Mouse (Mus musculus) heart, embryonic 15.5 days (tissue): ENCODE results near the gene Vpreb3. TPM values are rescaled to one million over a fixed set of nuclear protein-coding genes. Genes with fewer than 3 reads are reported as not detected.
"Not testable (repeated sequence)": the region's sequence is repeated elsewhere in the genome, so short reads cannot be mapped to it uniquely, and the experiment has no call there.

Experiments
- ATAC-seq: fragments of 200-750 bp; cut with Nextera tagmentation; replicated peaks from 2 replicates; pipeline ENCODE4 v1.8.0; 2017; ENCODE audit warnings: low read depth, moderate TSS enrichment; ENCODE audit not compliant: insufficient number of reproducible peaks, insufficient read depth, low FRiP score
- H3K27ac ChIP-seq: fragments of 300-500 bp; sonication (generic); 2 replicates; pipeline ENCODE4 v1.5.1; 2015; ENCODE audit warnings: mild to moderate bottlenecking, inconsistent platforms
- H3K27me3 ChIP-seq: fragments of 300-500 bp; sonication (generic); 2 replicates; pipeline ENCODE4 v1.6.1; 2015; ENCODE audit warnings: inconsistent platforms
- H3K36me3 ChIP-seq: fragments of 300-500 bp; sonication (generic); 2 replicates; pipeline ENCODE4 v1.6.1; 2015; ENCODE audit warnings: mild to moderate bottlenecking, inconsistent platforms
- H3K4me1 ChIP-seq: fragments of 300-500 bp; sonication (generic); replicated peaks from 2 replicates; pipeline ENCODE4 v1.6.1; 2015; ENCODE audit warnings: inconsistent platforms
- H3K4me2 ChIP-seq: fragments of 300-500 bp; sonication (generic); 2 replicates; pipeline ENCODE4 v1.6.1; 2015; ENCODE audit warnings: inconsistent platforms, mild to moderate bottlenecking, moderate library complexity
- H3K4me3 ChIP-seq: fragments of 300-500 bp; sonication (generic); 2 replicates; pipeline ENCODE4 v1.5.1; 2015; ENCODE audit warnings: mild to moderate bottlenecking, inconsistent platforms
- H3K9ac ChIP-seq: fragments of 300-500 bp; sonication (generic); 2 replicates; pipeline ENCODE4 v1.6.1; 2015; ENCODE audit warnings: mild to moderate bottlenecking, inconsistent platforms
- H3K9me3 ChIP-seq: fragments of 300-500 bp; sonication (generic); replicated peaks from 2 replicates; pipeline ENCODE4 v1.6.1; 2016; ENCODE audit warnings: inconsistent platforms
- WGBS: fragments of 180-500 bp; shearing (Covaris S2); methylation state at CpG from one replicate; pipeline ENCODE4 v1.1.7; 2015; ENCODE audit warnings: mixed read lengths; 5-methylcytosine and 5-hydroxymethylcytosine counted together
- polyA plus RNA-seq: library from polyadenylated mRNA; unstranded; fragments of >200 nt; fragmentation: Nextera tagmentation; extraction: Ambion mirVana; gene quantifications from 2 replicates; pipeline ENCODE4 v1.2.1, GENCODE M21; 2015

Vpreb3 gene
- polyA plus RNA-seq, 1 experiment from 2014 or later, result 0.35 TPM

DNA sequence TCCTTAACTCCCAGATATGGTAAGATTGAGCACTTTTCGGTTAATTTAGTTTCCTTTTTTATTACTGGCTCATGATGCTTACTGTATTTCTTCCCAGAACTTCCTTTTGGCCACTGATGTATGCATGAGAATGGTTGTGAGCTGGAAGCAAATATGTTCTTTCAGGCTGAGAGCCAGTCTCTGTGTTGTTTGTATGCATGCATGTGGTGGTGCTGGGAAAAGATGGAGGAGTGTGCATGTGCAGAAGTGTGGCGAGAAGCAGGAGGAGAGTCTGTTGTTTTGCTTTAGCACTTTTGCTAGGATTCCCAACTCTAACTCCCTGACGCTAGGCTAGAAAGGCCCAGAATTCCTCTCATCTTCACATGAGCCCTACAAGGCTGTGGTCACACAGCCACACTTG, 36.6 kb downstream of the Vpreb3 start:
- H3K36me3 ChIP-seq, result no peaks in the 10 kb centered on the region

DNA sequence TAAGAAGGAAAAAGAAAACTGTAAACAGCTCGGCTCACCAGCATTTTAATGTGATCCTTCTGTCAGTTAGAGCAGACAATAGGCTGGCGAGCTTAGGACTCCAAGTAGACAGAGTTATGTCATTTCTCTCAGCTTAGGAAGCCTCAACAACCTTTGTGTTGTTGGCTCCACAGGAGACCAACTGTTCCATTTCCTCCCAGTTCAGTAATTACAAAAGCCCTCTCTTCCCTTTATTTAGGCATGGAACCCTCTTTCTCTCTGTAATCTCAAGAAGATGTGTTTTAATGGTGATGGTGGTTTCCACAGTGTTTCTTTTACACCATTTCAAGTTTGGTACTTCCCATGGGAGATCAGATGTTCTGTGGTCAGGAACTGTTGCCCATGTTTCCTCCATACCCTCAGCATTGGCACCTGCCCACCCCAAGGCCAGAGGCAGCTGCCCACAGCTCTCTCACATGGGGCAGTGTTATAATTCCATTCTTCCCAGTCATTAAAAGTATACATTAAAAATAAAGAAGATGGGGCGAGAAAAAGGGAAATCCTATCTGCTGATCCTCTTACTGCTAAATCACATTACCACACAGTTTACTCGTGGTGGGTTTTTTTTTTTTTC, 47.7 kb downstream of the Vpreb3 start:
- Histone ChIP-seq H3K4me1 (no peaks in the 10 kb centered on the region), H3K9me3 (no peaks in the 10 kb centered on the region), H3K27me3 (no peaks in the 10 kb centered on the region), H3K36me3 (no peaks in the 10 kb centered on the region), H3K4me2 (no peak overlapping the region), H3K27ac (no peak overlapping the region), H3K9ac (no peak overlapping the region), H3K4me3 (no peak overlapping the region)
- 73% methylated on average over 4 of the region's 4 CpGs for WGBS
- no peak for ATAC-seq

More for the DNA sequence above, 36.6 kb downstream of the Vpreb3 start:
- ATAC-seq, result no peak
- Histone ChIP-seq H3K9me3 (no peaks in the 10 kb centered on the region), H3K27me3 (no peaks in the 10 kb centered on the region), H3K4me2 (no peak overlapping the region), H3K4me1 (no peaks in the 10 kb centered on the region), H3K4me3 (no peak overlapping the region), H3K9ac (no peak overlapping the region), H3K27ac (no peak overlapping the region)
- 72% methylated on average over 3 of the region's 3 CpGs for WGBS

DNA sequence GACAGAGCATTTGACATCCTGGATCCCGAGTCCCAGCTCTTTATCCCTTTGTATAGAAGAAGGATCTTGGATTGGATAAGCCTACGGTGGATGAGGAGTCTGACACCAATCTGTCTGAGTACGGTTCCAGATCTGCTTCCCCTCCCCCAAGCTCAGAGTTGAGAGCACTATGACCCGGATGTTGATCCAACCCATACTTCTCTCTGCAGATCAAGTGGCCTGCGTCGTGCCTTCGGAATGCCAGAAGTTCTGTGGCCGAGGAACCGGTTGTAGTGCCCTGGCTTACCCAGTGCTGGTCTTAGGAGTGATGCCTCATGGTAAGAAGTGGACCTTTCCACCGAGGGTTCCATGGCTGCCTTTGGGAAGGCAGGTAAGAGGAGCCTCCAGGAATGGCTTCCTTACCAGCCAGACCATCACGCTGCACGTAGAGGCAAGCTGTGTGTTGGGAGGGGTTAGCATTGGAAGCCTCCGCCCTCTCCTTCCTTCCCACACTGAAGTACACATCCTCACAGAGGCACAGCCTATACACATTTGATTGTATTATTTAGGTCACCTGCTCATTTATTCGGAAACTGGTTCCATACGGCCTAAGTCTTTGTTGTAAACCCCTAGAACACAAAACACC, 50.9 kb downstream of the Vpreb3 start:
- H3K27ac ChIP-seq, result no peak overlapping the region
- no peaks in the 10 kb centered on the region for H3K36me3 ChIP-seq
- no peak overlapping the region for H3K9ac ChIP-seq
- H3K9me3 ChIP-seq, result no peaks in the 10 kb centered on the region
- H3K4me1 ChIP-seq, result no peaks in the 10 kb centered on the region
- no peak for ATAC-seq
- WGBS, result 85% methylated on average over 15 of the region's 15 CpGs
- no peak overlapping the region for H3K4me3 ChIP-seq
- H3K27me3 ChIP-seq, result no peaks in the 10 kb centered on the region
- H3K4me2 ChIP-seq, result no peak overlapping the region

DNA sequence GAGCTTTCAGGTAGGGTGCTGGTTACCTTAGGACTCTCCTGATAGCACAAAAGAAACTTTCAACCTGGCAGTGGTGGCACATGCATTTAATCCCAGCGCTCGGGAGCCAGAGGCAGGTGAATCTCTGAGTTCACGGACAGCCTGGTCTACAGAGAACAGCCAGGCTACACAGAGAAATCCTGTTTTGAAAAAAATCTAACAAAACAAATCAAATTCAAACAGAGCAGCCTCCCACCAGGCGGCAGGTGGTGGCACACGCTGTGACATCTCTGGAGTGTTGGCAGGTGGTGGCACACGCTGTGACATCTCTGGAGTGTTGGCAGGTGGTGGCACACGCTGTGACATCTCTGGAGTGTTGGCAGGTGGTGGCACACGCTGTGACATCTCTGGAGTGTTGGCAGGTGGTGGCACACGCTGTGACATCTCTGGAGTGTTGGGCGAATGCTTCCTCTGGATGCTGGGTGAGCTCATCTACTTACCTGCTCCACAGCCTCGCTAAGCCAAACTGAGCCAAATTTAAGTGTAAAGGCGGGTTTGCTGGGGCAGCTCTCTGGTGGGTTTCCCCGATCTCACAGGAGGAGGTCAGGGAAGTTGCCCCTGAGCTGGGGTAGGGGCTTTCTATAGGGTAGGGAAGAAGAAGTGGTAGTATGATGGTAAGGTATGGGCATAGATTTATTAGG, 51.8 kb downstream of the Vpreb3 start:
- not testable (repeated sequence) for H3K9ac ChIP-seq, H3K27ac ChIP-seq, H3K4me2 ChIP-seq, H3K4me1 ChIP-seq, H3K9me3 ChIP-seq, H3K27me3 ChIP-seq, H3K4me3 ChIP-seq, H3K36me3 ChIP-seq, ATAC-seq
- 72% methylated on average over 13 of the region's 13 CpGs for WGBS

GRCm38 (mm10) chr10:75995463-75995862, 52.6 kb downstream of the Vpreb3 start:
- no peak overlapping the region for H3K4me3 ChIP-seq
- WGBS, result 72% methylated on average over 11 of the region's 11 CpGs
- no peaks in the 10 kb centered on the region for H3K4me1 ChIP-seq
- H3K4me2 ChIP-seq, result no peak overlapping the region
- no peak for ATAC-seq
- H3K27ac ChIP-seq, result no peak overlapping the region
- H3K9ac ChIP-seq, result no peak overlapping the region
- H3K9me3 ChIP-seq, result no peaks in the 10 kb centered on the region
- H3K27me3 ChIP-seq, result no peaks in the 10 kb centered on the region
- H3K36me3 ChIP-seq, result no peaks in the 10 kb centered on the region

- 45% methylated on average over 3 of the region's 3 CpGs for WGBS
- Histone ChIP-seq H3K9me3 (no peaks in the 10 kb centered on the region), H3K4me1 (peaks cover 2% of the 10 kb centered on the region), H3K36me3 (no peaks in the 10 kb centered on the region), H3K9ac (no peak overlapping the region), H3K27me3 (no peaks in the 10 kb centered on the region), H3K4me2 (no peak overlapping the region), H3K4me3 (no peak overlapping the region), H3K27ac (no peak overlapping the region)
- ATAC-seq, result no peak
Measured at GRCm38 (mm10) chr10:75996315-75996714, 53.5 kb downstream of the Vpreb3 start.

Other genes starting within 250 kb of the Vpreb3 start
- 25.2 and 26.7 TPM in 2 replicates for gene Cabin1, start 178.7 kb upstream of the Vpreb3 start, polyA plus RNA-seq
- gene Ddt, start 169.6 kb upstream of the Vpreb3 start, polyA plus RNA-seq, result 40.0 and 40.9 TPM in 2 replicates
- not detected in 2 replicates for gene Gm20441, start 162.1 kb upstream of the Vpreb3 start, polyA plus RNA-seq
- 4.4 and 8.3 TPM in 2 replicates for gene Gstt3, start 161.6 kb upstream of the Vpreb3 start, polyA plus RNA-seq
- 7.4 and 14.1 TPM in 2 replicates for gene Gstt1, start 144.5 kb upstream of the Vpreb3 start, polyA plus RNA-seq
- not detected in 2 replicates for gene Gstt4, start 120.5 kb upstream of the Vpreb3 start, polyA plus RNA-seq
- 10.4 and 16.3 TPM in 2 replicates for gene Gstt2, start 105.6 kb upstream of the Vpreb3 start, polyA plus RNA-seq
- 1,758 and 1,798 TPM in 2 replicates for gene Mif, start 82.8 kb upstream of the Vpreb3 start, polyA plus RNA-seq
- 1.4 and 1.9 TPM in 2 replicates for gene Derl3, start 49.6 kb upstream of the Vpreb3 start, polyA plus RNA-seq
- gene Smarcb1, start 21.4 kb upstream of the Vpreb3 start, polyA plus RNA-seq, result 93.7 and 118 TPM in 2 replicates
- gene Chchd10, start 9.9 kb upstream of the Vpreb3 start, polyA plus RNA-seq, result 530 and 565 TPM in 2 replicates
- gene Mmp11, start 6.6 kb upstream of the Vpreb3 start, polyA plus RNA-seq, result 25.6 and 38.1 TPM in 2 replicates
- 0.68 and 0.71 TPM in 2 replicates for gene Gm867, start 2.4 kb upstream of the Vpreb3 start, polyA plus RNA-seq
- gene Gm5134, start 11.5 kb downstream of the Vpreb3 start, polyA plus RNA-seq, result 0.05 and 0.15 TPM in 2 replicates
- 10.1 and 14.0 TPM in 2 replicates for gene Zfp280b, start 89.6 kb downstream of the Vpreb3 start, polyA plus RNA-seq
- gene Slc5a4b, start 167.9 kb downstream of the Vpreb3 start, polyA plus RNA-seq, result not detected in 2 replicates
- gene Slc5a4a, start 204.4 kb downstream of the Vpreb3 start, polyA plus RNA-seq, result not detected in 2 replicates